Comparison of ENCODE assay signal across 8 mouse cellular contexts in genomic region chr6:13069302-13070146, GRCm38 (mm10). TPM values are rescaled to one million over a fixed set of nuclear protein-coding genes. Genes with fewer than 3 reads are reported as not detected.
DNase-seq lines count a peak whose midpoint lies in the region; ATAC-seq and TF ChIP-seq lines count a peak whose summit lies in the region.

Gene Tmem106b, plus strand, starts transcription at chr6:13069759.

- no peaks in the 10 kb centered on the region for H3K9me3 ChIP-seq in ES-E14 (ENCODE audit: control insufficient read depth, insufficient read depth, low read depth, low read length)
- H3K9me3 ChIP-seq in forebrain, embryonic 15.5 days: no peaks in the 10 kb centered on the region

- intact Hi-C loops in heart, postnatal 25 days (cut with DNase I): loop anchor here (5.0 kb wide), 1 partner anchor 322 kb away; the partner anchor contains the start of gene Thsd7a

- peak within 1 kb of the TSS; percentile 66 for H3K4me2 ChIP-seq in forebrain, embryonic 15.5 days (replicated peaks)

- TF ChIP-seq CTCF in lung, adult 2 months (IDR thresholded peaks at IDR 0.05; ENCODE audit: insufficient read depth, low read length): no peak

- in situ Hi-C loops in ES-E14 (cut with MboI; ENCODE audit: low sequenced_read_pairs in 2 of 2, unreplicated experiment in 2 of 2): no loop called here

- DNase-seq in ES-E14 (ENCODE audit: low read depth, low spot score): peak; percentile 93
- peak; percentile 97 for DNase-seq in cerebellum, adult 11-12 months
- peak; percentile 92 for DNase-seq in heart, postnatal 25 days (ENCODE audit: low spot score)
- DNase-seq in layer of hippocampus, adult 18-20 months (ENCODE audit: low spot score in 2 of 2): peak; percentile 93 to 97
- DNase-seq in lung, adult 2 months: peak; percentile 93
- DNase-seq in thymus, adult 18-20 months: peak; percentile 93 to 95

- H3K27ac ChIP-seq in ES-E14 (ENCODE audit: insufficient read depth, low read depth, low read length, poor library complexity, severe bottlenecking): no peak within 1 kb of the TSS; the same call in 1 of the 2 replicates
- H3K27ac ChIP-seq in forebrain, embryonic 15.5 days (replicated peaks): peak within 1 kb of the TSS; percentile 80

- peak within 1 kb of the TSS; percentile 95 for H3K9ac ChIP-seq in ES-E14 (ENCODE audit: insufficient read depth, low read depth, low read length, poor library complexity, severe bottlenecking)
- peak within 1 kb of the TSS; percentile 94 for H3K9ac ChIP-seq in forebrain, embryonic 15.5 days (replicated peaks)

- H3K4me3 ChIP-seq in ES-E14 (ENCODE audit: insufficient read depth in 1 of 2, low read depth in 1 of 2, low read length in 2 of 2, poor library complexity in 1 of 2, severe bottlenecking in 1 of 2): peak within 1 kb of the TSS; percentile 82 to 100
- H3K4me3 ChIP-seq in forebrain, embryonic 15.5 days: peak within 1 kb of the TSS; percentile 89
- H3K4me3 ChIP-seq in lung, adult 2 months (replicated peaks; ENCODE audit: extremely low read depth, low read depth, low read length): peak within 1 kb of the TSS; percentile 85

- TF ChIP-seq POLR2A in lung, adult 2 months (IDR thresholded peaks at IDR 0.05; ENCODE audit: borderline replicate concordance, extremely low read depth, low read depth, low read length): peak; percentile 94; the same call in 1 of the 2 replicates

- no peaks in the 10 kb centered on the region for H3K27me3 ChIP-seq in forebrain, embryonic 15.5 days

- ATAC-seq in forebrain, embryonic 15.5 days (replicated peaks): peak; percentile 100
- peak; percentile 97 for ATAC-seq in neutrophil, adult 5-6 weeks (ENCODE audit: extremely low read depth, insufficient number of reproducible peaks, low FRiP score, poor library complexity, severe bottlenecking)

- peaks cover 0 to 3% of the 10 kb centered on the region in 2 experiments; a peak in 1 of 4 replicates for H3K4me1 ChIP-seq in ES-E14 (ENCODE audit: control insufficient read depth in 2 of 2, insufficient read depth in 2 of 2, low read length in 2 of 2, poor library complexity in 1 of 2)
- H3K4me1 ChIP-seq in forebrain, embryonic 15.5 days: peaks cover 13% of the 10 kb centered on the region
- H3K4me1 ChIP-seq in lung, adult 2 months (ENCODE audit: control insufficient read depth, insufficient read depth, low read length): peaks cover 2% of the 10 kb centered on the region; the same call in 1 of the 2 replicates

- H3K36me3 ChIP-seq in ES-E14 (ENCODE audit: control insufficient read depth, insufficient read depth, low read length, poor library complexity, severe bottlenecking): no peaks in the 10 kb centered on the region; the same call in 1 of the 2 replicates
- H3K36me3 ChIP-seq in forebrain, embryonic 15.5 days: peaks cover 15% of the 10 kb centered on the region

- 3% methylated on average over 61 of the region's 61 CpGs for WGBS in forebrain, embryonic 15.5 days
- 2% methylated on average over 61 of the region's 61 CpGs for WGBS in lung, adult 2 months

TF ChIP-seq in ES-E14, 5 proteins besides CTCF, POLR2A, EP300 and RAD21:
- TF ChIP-seq MAFK (IDR thresholded peaks at IDR 0.05; ENCODE audit: insufficient read depth, low read depth, low read length): no peak

RNA-seq across cellular contexts. Expression of gene Tmem106b, which starts in this region (rescaled TPM):
- total RNA-seq in ES-E14 (2012; rRNA removed): 26.3 and 30.5 TPM in 2 replicates
- polyA plus RNA-seq in forebrain, embryonic 15.5 days (2015; fragmentation: Nextera tagmentation; extraction: Ambion mirVana): 28.0 and 30.0 TPM in 2 replicates
- total RNA-seq in heart, postnatal 25 days (2021): 100 to 1,000 TPM; 149 to 152 TPM
- 100 to 1,000 TPM; 200 to 205 TPM for total RNA-seq in layer of hippocampus, adult 18-20 months (2021)
- polyA plus RNA-seq in lung, adult 2 months (2012; rRNA removed): 22.3 and 24.0 TPM in 2 replicates
- 56.0 and 88.3 TPM in 2 replicates for total RNA-seq in neutrophil, adult 5-6 weeks (2017)
